8 mouse cellular contexts compared by ENCODE assay signal in genomic region chr12:102878031-102878823, GRCm38 (mm10). TPM values are rescaled to one million over a fixed set of nuclear protein-coding genes. Genes with fewer than 3 reads are reported as not detected.
DNase-seq lines count a peak whose midpoint lies in the region; ATAC-seq lines count a peak whose summit lies in the region.

TSS of gene Btbd7 (minus strand) at chr12:102878471.

- DNase-seq in CD8-positive naive resting alpha-beta T cell, adult 2 months (ENCODE audit: low read depth in 2 of 2, low spot score in 2 of 2), result peak; percentile 90 to 94
- peak; percentile 90 for DNase-seq in c-Kit-positive CD71-negative TER-119-negative erythroid progenitor cells, embryonic 14.5 days (ENCODE audit: low read depth)
- DNase-seq in forebrain, embryonic 11.5 days (ENCODE audit: low spot score), result peak; percentile 99
- DNase-seq in kidney, postnatal 36 days, result peak; percentile 97 to 99
- peak; percentile 81 for DNase-seq in telencephalon, adult 2 months (ENCODE audit: low read depth, low spot score)

- peak within 1 kb of the TSS; percentile 80 for H3K4me2 ChIP-seq in forebrain, embryonic 11.5 days (ENCODE audit: low read depth, low read length, severe bottlenecking)
- H3K4me2 ChIP-seq in heart, embryonic 16.5 days (ENCODE audit: low read depth, low read length), result peak within 1 kb of the TSS; percentile 76
- peak within 1 kb of the TSS; percentile 84 for H3K4me2 ChIP-seq in liver, embryonic 15.5 days
- H3K4me2 ChIP-seq in neural tube, embryonic 12.5 days (replicated peaks), result peak within 1 kb of the TSS; percentile 80

- peak within 1 kb of the TSS; percentile 93 for H3K9ac ChIP-seq in forebrain, embryonic 11.5 days (ENCODE audit: low read length)
- peak within 1 kb of the TSS; percentile 98 for H3K9ac ChIP-seq in heart, embryonic 16.5 days (ENCODE audit: low read length)
- peak within 1 kb of the TSS; percentile 97 for H3K9ac ChIP-seq in liver, embryonic 15.5 days
- H3K9ac ChIP-seq in neural tube, embryonic 12.5 days, result peak within 1 kb of the TSS; percentile 95

- no peaks in the 10 kb centered on the region for H3K36me3 ChIP-seq in forebrain, embryonic 11.5 days (ENCODE audit: control insufficient read depth, insufficient read depth, low read length)
- no peaks in the 10 kb centered on the region for H3K36me3 ChIP-seq in heart, embryonic 16.5 days (ENCODE audit: control insufficient read depth, insufficient read depth)
- H3K36me3 ChIP-seq in liver, embryonic 15.5 days (replicated peaks), result no peaks in the 10 kb centered on the region
- H3K36me3 ChIP-seq in neural tube, embryonic 12.5 days, result no peaks in the 10 kb centered on the region

- H3K27ac ChIP-seq in forebrain, embryonic 11.5 days (ENCODE audit: low read depth, low read length), result peak within 1 kb of the TSS; percentile 85
- peak within 1 kb of the TSS; percentile 98 for H3K27ac ChIP-seq in heart, embryonic 16.5 days (ENCODE audit: low read length)
- peak within 1 kb of the TSS; percentile 93 for H3K27ac ChIP-seq in liver, embryonic 15.5 days (replicated peaks)
- peak within 1 kb of the TSS; percentile 91 for H3K27ac ChIP-seq in neural tube, embryonic 12.5 days

- peak; percentile 97 for ATAC-seq in forebrain, embryonic 11.5 days (replicated peaks; ENCODE audit: low FRiP score)
- ATAC-seq in heart, embryonic 16.5 days (replicated peaks; ENCODE audit: extremely low read depth, insufficient read depth, low FRiP score), result peak; percentile 97
- peak; percentile 91 for ATAC-seq in liver, embryonic 15.5 days (ENCODE audit: insufficient read depth)
- peak; percentile 99 for ATAC-seq in neural tube, embryonic 12.5 days (ENCODE audit: low FRiP score, low read depth)

- no peaks in the 10 kb centered on the region for H3K27me3 ChIP-seq in forebrain, embryonic 11.5 days (ENCODE audit: control insufficient read depth, insufficient read depth, low read length)
- no peaks in the 10 kb centered on the region for H3K27me3 ChIP-seq in heart, embryonic 16.5 days (ENCODE audit: control insufficient read depth, insufficient read depth, low read length)
- H3K27me3 ChIP-seq in liver, embryonic 15.5 days, result no peaks in the 10 kb centered on the region
- no peaks in the 10 kb centered on the region for H3K27me3 ChIP-seq in neural tube, embryonic 12.5 days (replicated peaks)

- peaks cover 2% of the 10 kb centered on the region; the same call in 1 of the 2 replicates for H3K4me1 ChIP-seq in forebrain, embryonic 11.5 days (replicated peaks; ENCODE audit: control insufficient read depth, insufficient read depth, low read length)
- H3K4me1 ChIP-seq in heart, embryonic 16.5 days (ENCODE audit: control insufficient read depth, insufficient read depth, low read length), result peaks cover 22% of the 10 kb centered on the region
- H3K4me1 ChIP-seq in liver, embryonic 15.5 days (replicated peaks), result peaks cover 37% of the 10 kb centered on the region
- H3K4me1 ChIP-seq in neural tube, embryonic 12.5 days, result peaks cover 15% of the 10 kb centered on the region

- under 1% methylated on average over 74 of the region's 95 CpGs for WGBS in forebrain, embryonic 11.5 days
- under 1% methylated on average over 95 of the region's 95 CpGs for WGBS in heart, embryonic 16.5 days
- under 1% methylated on average over 69 of the region's 95 CpGs for WGBS in liver, embryonic 15.5 days (ENCODE audit: insufficient replicate concordance)
- WGBS in neural tube, embryonic 12.5 days, result under 1% methylated on average over 95 of the region's 95 CpGs

- H3K9me3 ChIP-seq in forebrain, embryonic 11.5 days (ENCODE audit: control insufficient read depth, low read length), result no peaks in the 10 kb centered on the region
- no peaks in the 10 kb centered on the region for H3K9me3 ChIP-seq in heart, embryonic 16.5 days (replicated peaks; ENCODE audit: control insufficient read depth, low read length)
- no peaks in the 10 kb centered on the region for H3K9me3 ChIP-seq in liver, embryonic 15.5 days (replicated peaks)
- H3K9me3 ChIP-seq in neural tube, embryonic 12.5 days, result no peaks in the 10 kb centered on the region

- H3K4me3 ChIP-seq in forebrain, embryonic 11.5 days (ENCODE audit: low read depth, low read length), result peak within 1 kb of the TSS; percentile 97
- peak within 1 kb of the TSS; percentile 96 for H3K4me3 ChIP-seq in heart, embryonic 16.5 days (ENCODE audit: low read length)
- H3K4me3 ChIP-seq in liver, embryonic 15.5 days (replicated peaks), result peak within 1 kb of the TSS; percentile 97
- peak within 1 kb of the TSS; percentile 97 for H3K4me3 ChIP-seq in neural tube, embryonic 12.5 days

RNA-seq across cellular contexts. Expression of gene Btbd7, which starts in this region (rescaled TPM):
- 21.9 and 22.1 TPM in 2 replicates for polyA plus RNA-seq in forebrain, embryonic 11.5 days (2014; fragmentation: Nextera tagmentation; extraction: Ambion mirVana)
- 10.7 and 12.8 TPM in 2 replicates for polyA plus RNA-seq in heart, embryonic 16.5 days (2015; fragmentation: Nextera tagmentation; extraction: Ambion mirVana)
- 4.2 and 4.8 TPM in 2 replicates for polyA plus RNA-seq in liver, embryonic 15.5 days (2015; fragmentation: Nextera tagmentation; extraction: Ambion mirVana)
- polyA plus RNA-seq in neural tube, embryonic 12.5 days (2016; fragmentation: Nextera tagmentation; extraction: Ambion mirVana), result 21.8 and 22.8 TPM in 2 replicates

Comparison
In these comparisons a context has a peak if more than half of its experiments do, and no peak if none do; other contexts are left out.
1. Peak in every context shown above with its lines: DNase-seq, ATAC-seq, H3K4me3 ChIP-seq and H3K27ac ChIP-seq.